Mouse (Mus musculus): Measurements from ENCODE around the gene Idi2.
"Not testable (repeated sequence)": the region's sequence is repeated elsewhere in the genome, so short reads cannot be mapped to it uniquely, and the experiment has no call there.

DNA sequence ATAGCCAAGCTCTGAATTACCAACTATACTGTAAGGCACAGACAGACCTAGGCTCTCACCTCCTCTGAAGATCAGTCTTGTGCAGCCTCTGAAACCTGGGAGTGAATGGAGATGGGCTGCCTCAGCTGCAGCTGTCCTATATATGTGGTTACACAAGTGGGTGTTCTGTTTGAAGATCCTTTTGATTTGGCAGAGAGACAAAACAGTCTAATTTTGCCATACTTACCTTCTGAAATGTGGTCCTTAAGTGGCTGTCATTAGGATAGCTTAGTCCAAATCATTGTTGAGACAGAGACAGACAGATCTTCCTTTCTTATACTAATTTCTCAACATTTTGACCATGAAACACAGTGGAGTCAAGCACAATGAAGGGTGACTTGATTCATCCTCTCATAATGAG is 4.5 kb upstream of the Idi2 start, which contains the start of gene Gm9745:
- not testable (repeated sequence) for TF ChIP-seq CTCF (conservative IDR thresholded peaks at IDR 0.05 in 1 of 2, IDR thresholded peaks at IDR 0.05 in 1 of 2; ENCODE audit: low read depth in 2 of 2, low read length in 2 of 2); EP300 (IDR thresholded peaks at IDR 0.05; ENCODE audit: low read length); NELFE (IDR thresholded peaks at IDR 0.05; ENCODE audit: low read depth, low read length); JUN (IDR thresholded peaks at IDR 0.05; ENCODE audit: insufficient read depth, low read depth, low read length); POLR2A (IDR thresholded peaks at IDR 0.05; ENCODE audit: low read depth, low read length); RCOR1 (conservative IDR thresholded peaks at IDR 0.05; ENCODE audit: low read depth, low read length); NRF1 (IDR thresholded peaks at IDR 0.05; ENCODE audit: low read depth, low read length); ZKSCAN1 (IDR thresholded peaks at IDR 0.05; ENCODE audit: borderline replicate concordance, low read depth, low read length); USF1 (IDR thresholded peaks at IDR 0.05; ENCODE audit: low read depth, low read length); ZC3H11A (IDR thresholded peaks at IDR 0.05; ENCODE audit: low read depth, low read length); TBP (conservative IDR thresholded peaks at IDR 0.05; ENCODE audit: low read depth, low read length)

Measured in CH12.LX (cell line).